Mouse (Mus musculus): ENCODE data around the gene Tmem151b.

GRCm38 (mm10) chr17:45546941-45547340 is 2.5 kb downstream of the Tmem151b start:
- no peak for TF ChIP-seq CTCF (IDR thresholded peaks at IDR 0.05; ENCODE audit: control insufficient read depth, insufficient read depth, insufficient replicate concordance, low read depth, low read length)
- no peak for TF ChIP-seq POLR2A (IDR thresholded peaks at IDR 0.05; ENCODE audit: control insufficient read depth, low read depth, low read length)
